Mouse (Mus musculus): ENCODE results near the gene Pbld1. TPM values are rescaled to one million over a fixed set of nuclear protein-coding genes. Genes with fewer than 3 reads are reported as not detected.
"Not testable (repeated sequence)": the region's sequence is repeated elsewhere in the genome, so short reads cannot be mapped to it uniquely, and the experiment has no call there.

The Pbld1 gene
- polyA plus RNA-seq, 1 experiment from 2014 or later = 6.9 TPM

GRCm38 (mm10) chr10:63053007-63053406, 7.0 kb upstream of the Pbld1 start:
- Histone ChIP-seq H3K36me3 (ENCODE audit: control insufficient read depth, insufficient read depth, low read length) (no peaks in the 10 kb centered on the region), H3K27ac (ENCODE audit: low read length) (no peak overlapping the region), H3K9me3 (replicated peaks; ENCODE audit: control insufficient read depth, low read length) (no peaks in the 10 kb centered on the region), H3K27me3 (ENCODE audit: control insufficient read depth, insufficient read depth, low read length) (no peaks in the 10 kb centered on the region), H3K9ac (ENCODE audit: low read length) (no peak overlapping the region), H3K4me1 (ENCODE audit: control insufficient read depth, insufficient read depth, low read length) (no peaks in the 10 kb centered on the region), H3K4me2 (ENCODE audit: low read depth, low read length) (no peak overlapping the region), H3K4me3 (replicated peaks; ENCODE audit: low read length) (no peak overlapping the region)
- ATAC-seq (ENCODE audit: insufficient read depth, low FRiP score) = no peak
- WGBS = 61% methylated on average over 6 of the region's 6 CpGs

DNA sequence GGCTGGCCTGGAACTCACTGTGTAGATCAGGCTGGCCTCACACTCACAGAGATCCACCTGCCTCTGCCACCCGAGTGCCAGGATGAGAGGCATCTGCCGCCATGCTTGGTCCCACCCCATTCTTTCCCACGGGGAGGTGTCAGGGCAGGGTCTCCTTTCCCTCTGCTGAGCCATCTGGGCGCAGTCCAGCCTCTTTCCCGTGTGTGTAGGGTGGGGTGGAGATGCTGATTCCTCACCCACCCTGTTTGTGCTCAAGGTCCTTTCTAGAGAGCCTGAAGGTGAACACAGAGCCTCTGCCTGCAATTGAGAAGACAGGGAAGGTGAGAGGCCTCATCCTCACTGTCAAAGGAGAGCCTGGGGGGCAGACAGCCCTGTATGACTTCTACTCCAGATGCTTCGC, 5.9 kb upstream of the Pbld1 start:
- 77% methylated on average over 6 of the region's 6 CpGs for WGBS
- not testable (repeated sequence) for H3K4me1 ChIP-seq (ENCODE audit: control insufficient read depth, insufficient read depth, low read length); H3K4me3 ChIP-seq (replicated peaks; ENCODE audit: low read length); H3K36me3 ChIP-seq (ENCODE audit: control insufficient read depth, insufficient read depth, low read length); ATAC-seq (ENCODE audit: insufficient read depth, low FRiP score); H3K27me3 ChIP-seq (ENCODE audit: control insufficient read depth, insufficient read depth, low read length); H3K27ac ChIP-seq (ENCODE audit: low read length); H3K9ac ChIP-seq (ENCODE audit: low read length); H3K9me3 ChIP-seq (replicated peaks; ENCODE audit: control insufficient read depth, low read length); H3K4me2 ChIP-seq (ENCODE audit: low read depth, low read length)

DNA sequence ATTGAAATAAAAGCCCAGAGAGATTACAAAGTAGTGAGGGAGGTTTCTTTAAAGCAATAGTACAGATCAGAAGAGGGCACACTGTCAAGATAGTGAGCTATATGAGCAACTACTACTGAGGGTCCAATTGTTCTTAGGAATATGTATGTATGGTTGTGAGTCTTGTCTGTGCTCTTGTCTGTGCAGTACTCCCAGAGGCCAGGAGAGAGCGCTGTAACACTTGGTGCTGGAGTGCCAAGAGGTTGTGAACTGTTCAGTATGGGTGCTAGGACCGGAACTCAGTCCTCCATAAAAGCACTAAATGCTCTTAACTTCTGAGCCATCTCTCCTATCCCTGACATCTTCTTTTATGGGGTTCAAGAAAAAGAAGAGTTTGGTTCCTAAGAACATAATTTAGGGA, 5.4 kb upstream of the Pbld1 start:
- WGBS = 70% methylated on average over 2 of the region's 2 CpGs
- no peaks in the 10 kb centered on the region for H3K4me1 ChIP-seq (ENCODE audit: control insufficient read depth, insufficient read depth, low read length)
- ATAC-seq (ENCODE audit: insufficient read depth, low FRiP score) = no peak

DNA sequence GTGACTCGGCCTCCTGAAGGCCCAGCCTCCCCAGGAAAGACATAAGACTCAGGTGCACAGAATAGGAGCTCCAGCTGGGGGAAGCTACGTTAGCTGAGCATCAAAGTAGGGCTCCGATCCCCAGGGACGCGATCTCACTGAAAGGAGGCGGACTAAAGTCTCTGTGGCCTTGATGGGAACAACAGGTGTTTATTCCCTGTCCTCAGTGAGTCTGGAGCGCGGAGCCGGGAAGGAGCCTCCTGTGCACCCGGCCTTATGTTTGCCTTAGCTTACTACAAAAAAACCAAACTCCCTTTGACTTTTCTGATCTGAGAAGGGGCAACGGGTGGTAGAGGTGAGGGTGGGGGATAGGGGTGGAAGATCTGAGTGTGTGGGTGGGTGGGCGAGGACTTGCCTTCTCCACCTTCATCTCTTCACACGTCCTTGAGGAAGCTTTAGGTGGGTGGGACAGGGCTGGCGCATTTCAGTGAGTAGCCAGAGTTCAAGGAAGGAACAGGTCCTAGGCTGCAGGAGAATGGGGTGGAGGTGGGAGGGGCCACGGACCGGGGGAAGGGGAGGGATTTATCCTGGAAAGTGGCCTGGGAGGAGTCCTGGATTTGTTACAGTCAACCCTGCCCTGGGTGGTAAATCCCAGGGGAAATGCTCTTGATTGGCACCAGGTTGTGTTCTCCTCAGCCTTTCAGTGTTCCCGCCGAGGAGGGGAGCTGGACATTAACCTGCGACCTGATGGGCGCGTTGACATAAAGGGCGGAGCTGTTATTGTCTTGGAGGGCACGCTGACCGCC, 2.8 kb upstream of the Pbld1 start:
- 27% methylated on average over 24 of the region's 24 CpGs for WGBS
- Histone ChIP-seq H3K27me3 (ENCODE audit: control insufficient read depth, insufficient read depth, low read length) (no peaks in the 10 kb centered on the region), H3K27ac (ENCODE audit: low read length) (peak overlapping the region; percentile 16)

More for the DNA sequence above, 5.4 kb upstream of the Pbld1 start:
- no peak overlapping the region for H3K27ac ChIP-seq (ENCODE audit: low read length)
- no peak overlapping the region for H3K4me3 ChIP-seq (replicated peaks; ENCODE audit: low read length)
- no peak overlapping the region for H3K4me2 ChIP-seq (ENCODE audit: low read depth, low read length)
- H3K9ac ChIP-seq (ENCODE audit: low read length) = no peak overlapping the region
- no peaks in the 10 kb centered on the region for H3K27me3 ChIP-seq (ENCODE audit: control insufficient read depth, insufficient read depth, low read length)
- no peaks in the 10 kb centered on the region for H3K36me3 ChIP-seq (ENCODE audit: control insufficient read depth, insufficient read depth, low read length)
- no peaks in the 10 kb centered on the region for H3K9me3 ChIP-seq (replicated peaks; ENCODE audit: control insufficient read depth, low read length)

GRCm38 (mm10) chr10:63060406-63060805, 444 bp downstream of the Pbld1 start:
- H3K9me3 ChIP-seq (replicated peaks; ENCODE audit: control insufficient read depth, low read length) = no peaks in the 10 kb centered on the region
- H3K36me3 ChIP-seq (ENCODE audit: control insufficient read depth, insufficient read depth, low read length) = no peaks in the 10 kb centered on the region
- no peak overlapping the region for H3K4me3 ChIP-seq (replicated peaks; ENCODE audit: low read length)
- H3K4me2 ChIP-seq (ENCODE audit: low read depth, low read length) = no peak overlapping the region
- no peak for ATAC-seq (ENCODE audit: insufficient read depth, low FRiP score)
- no peaks in the 10 kb centered on the region for H3K4me1 ChIP-seq (ENCODE audit: control insufficient read depth, insufficient read depth, low read length)
- H3K27ac ChIP-seq (ENCODE audit: low read length) = peak overlapping the region; percentile 19; the same call in 1 of the 2 replicates
- no peaks in the 10 kb centered on the region for H3K27me3 ChIP-seq (ENCODE audit: control insufficient read depth, insufficient read depth, low read length)
- no peak overlapping the region for H3K9ac ChIP-seq (ENCODE audit: low read length)
- WGBS = 53% methylated on average over 11 of the region's 11 CpGs

More for the DNA sequence above, 2.8 kb upstream of the Pbld1 start:
- Histone ChIP-seq H3K4me3 (replicated peaks; ENCODE audit: low read length) (no peak overlapping the region), H3K9me3 (replicated peaks; ENCODE audit: control insufficient read depth, low read length) (no peaks in the 10 kb centered on the region), H3K9ac (ENCODE audit: low read length) (no peak overlapping the region), H3K36me3 (ENCODE audit: control insufficient read depth, insufficient read depth, low read length) (no peaks in the 10 kb centered on the region), H3K4me1 (ENCODE audit: control insufficient read depth, insufficient read depth, low read length) (no peaks in the 10 kb centered on the region), H3K4me2 (ENCODE audit: low read depth, low read length) (no peak overlapping the region)
- peak; percentile 57; the same call in 1 of the 2 replicates for ATAC-seq (ENCODE audit: insufficient read depth, low FRiP score)

GRCm38 (mm10) chr10:63061266-63061665, 1.3 kb downstream of the Pbld1 start:
- H3K27me3 ChIP-seq (ENCODE audit: control insufficient read depth, insufficient read depth, low read length) = no peaks in the 10 kb centered on the region
- no peak for ATAC-seq (ENCODE audit: insufficient read depth, low FRiP score)
- 64% methylated on average over 12 of the region's 12 CpGs for WGBS

DNA sequence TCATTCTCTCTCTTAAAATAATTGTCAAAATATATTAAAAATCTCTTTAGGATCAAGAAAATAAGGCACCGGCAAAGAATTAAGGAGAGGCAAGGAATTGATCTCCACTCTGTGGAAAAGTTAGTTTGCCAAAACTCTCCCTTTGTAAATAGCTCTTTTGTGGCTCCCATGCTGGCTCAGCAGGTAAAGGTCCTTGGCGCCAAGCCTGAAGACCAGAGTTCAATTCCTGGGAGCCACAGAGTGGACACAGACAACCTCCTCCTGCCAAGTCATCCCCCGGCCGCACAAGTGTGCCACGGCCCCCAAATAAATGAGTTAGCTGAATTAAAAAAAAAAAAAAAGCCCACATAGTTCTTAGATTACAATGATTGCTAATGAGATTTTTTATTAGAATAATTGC, 2.7 kb downstream of the Pbld1 start:
- H3K4me3 ChIP-seq (replicated peaks; ENCODE audit: low read length) = no peak overlapping the region
- ATAC-seq (ENCODE audit: insufficient read depth, low FRiP score) = no peak
- 92% methylated on average over 5 of the region's 5 CpGs for WGBS

More at GRCm38 (mm10) chr10:63061266-63061665, 1.3 kb downstream of the Pbld1 start:
- Histone ChIP-seq H3K36me3 (ENCODE audit: control insufficient read depth, insufficient read depth, low read length) (no peaks in the 10 kb centered on the region), H3K9me3 (replicated peaks; ENCODE audit: control insufficient read depth, low read length) (no peaks in the 10 kb centered on the region), H3K4me3 (replicated peaks; ENCODE audit: low read length) (no peak overlapping the region), H3K4me1 (ENCODE audit: control insufficient read depth, insufficient read depth, low read length) (no peaks in the 10 kb centered on the region), H3K9ac (ENCODE audit: low read length) (no peak overlapping the region), H3K27ac (ENCODE audit: low read length) (peak overlapping the region; percentile 19; the same call in 1 of the 2 replicates), H3K4me2 (ENCODE audit: low read depth, low read length) (no peak overlapping the region)

GRCm38 (mm10) chr10:63063365-63063764, 3.4 kb downstream of the Pbld1 start:
- Histone ChIP-seq H3K9me3 (replicated peaks; ENCODE audit: control insufficient read depth, low read length) (no peaks in the 10 kb centered on the region), H3K27me3 (ENCODE audit: control insufficient read depth, insufficient read depth, low read length) (no peaks in the 10 kb centered on the region), H3K4me3 (replicated peaks; ENCODE audit: low read length) (no peak overlapping the region), H3K4me1 (ENCODE audit: control insufficient read depth, insufficient read depth, low read length) (no peaks in the 10 kb centered on the region), H3K9ac (ENCODE audit: low read length) (no peak overlapping the region), H3K27ac (ENCODE audit: low read length) (no peak overlapping the region), H3K4me2 (ENCODE audit: low read depth, low read length) (no peak overlapping the region), H3K36me3 (ENCODE audit: control insufficient read depth, insufficient read depth, low read length) (no peaks in the 10 kb centered on the region)
- WGBS = 81% methylated on average over 7 of the region's 7 CpGs
- ATAC-seq (ENCODE audit: insufficient read depth, low FRiP score) = no peak

More for the DNA sequence above, 2.7 kb downstream of the Pbld1 start:
- H3K9ac ChIP-seq (ENCODE audit: low read length) = no peak overlapping the region
- no peak overlapping the region for H3K27ac ChIP-seq (ENCODE audit: low read length)
- no peak overlapping the region for H3K4me2 ChIP-seq (ENCODE audit: low read depth, low read length)
- H3K36me3 ChIP-seq (ENCODE audit: control insufficient read depth, insufficient read depth, low read length) = no peaks in the 10 kb centered on the region
- no peaks in the 10 kb centered on the region for H3K9me3 ChIP-seq (replicated peaks; ENCODE audit: control insufficient read depth, low read length)
- H3K27me3 ChIP-seq (ENCODE audit: control insufficient read depth, insufficient read depth, low read length) = no peaks in the 10 kb centered on the region
- no peaks in the 10 kb centered on the region for H3K4me1 ChIP-seq (ENCODE audit: control insufficient read depth, insufficient read depth, low read length)

GRCm38 (mm10) chr10:63064516-63064915, 4.6 kb downstream of the Pbld1 start:
- Histone ChIP-seq H3K4me2 (ENCODE audit: low read depth, low read length) (no peak overlapping the region), H3K9me3 (replicated peaks; ENCODE audit: control insufficient read depth, low read length) (no peaks in the 10 kb centered on the region), H3K27ac (ENCODE audit: low read length) (no peak overlapping the region), H3K27me3 (ENCODE audit: control insufficient read depth, insufficient read depth, low read length) (no peaks in the 10 kb centered on the region), H3K4me1 (ENCODE audit: control insufficient read depth, insufficient read depth, low read length) (no peaks in the 10 kb centered on the region), H3K9ac (ENCODE audit: low read length) (no peak overlapping the region), H3K4me3 (replicated peaks; ENCODE audit: low read length) (no peak overlapping the region), H3K36me3 (ENCODE audit: control insufficient read depth, insufficient read depth, low read length) (no peaks in the 10 kb centered on the region)
- 77% methylated on average over 9 of the region's 9 CpGs for WGBS
- ATAC-seq (ENCODE audit: insufficient read depth, low FRiP score) = no peak
